Mouse (Mus musculus) liver, embryonic 13.5 days (tissue): Measurements from ENCODE around the gene Prl2c1. TPM values are rescaled to one million over a fixed set of nuclear protein-coding genes. Genes with fewer than 3 reads are reported as not detected.
"Not testable (repeated sequence)": the region's sequence is repeated elsewhere in the genome, so short reads cannot be mapped to it uniquely, and the experiment has no call there.

Experiments
- ATAC-seq: fragments of 200-750 bp; cut with Nextera tagmentation; 2 replicates; pipeline ENCODE4 v1.8.0; 2017; ENCODE audit warnings: low read depth, mild to moderate bottlenecking, moderate number of reproducible peaks, moderate library complexity
- DNase-seq: peaks from one replicate; pipeline ENCODE4 v3.0.0; 2022
- H3K27ac ChIP-seq: fragments of 300-500 bp; sonication (generic); 2 replicates; pipeline ENCODE4 v1.5.1; 2015; ENCODE audit warnings: moderate library complexity, mild to moderate bottlenecking, inconsistent platforms
- H3K27me3 ChIP-seq: fragments of 300-500 bp; sonication (generic); 2 replicates; pipeline ENCODE4 v1.6.1; 2015; ENCODE audit warnings: mild to moderate bottlenecking, inconsistent platforms
- H3K36me3 ChIP-seq: fragments of 300-500 bp; sonication (generic); 2 replicates; pipeline ENCODE4 v1.6.1; 2015; ENCODE audit warnings: mild to moderate bottlenecking, inconsistent platforms
- H3K4me1 ChIP-seq: fragments of 300-500 bp; sonication (generic); replicated peaks from 2 replicates; pipeline ENCODE4 v1.6.1; 2015; ENCODE audit warnings: inconsistent platforms
- H3K4me2 ChIP-seq: fragments of 300-500 bp; sonication (generic); 2 replicates; pipeline ENCODE4 v1.6.1; 2015; ENCODE audit warnings: inconsistent platforms, mild to moderate bottlenecking, moderate library complexity
- H3K4me3 ChIP-seq: fragments of 300-500 bp; sonication (generic); replicated peaks from 2 replicates; pipeline ENCODE4 v1.5.1; 2015; ENCODE audit warnings: mild to moderate bottlenecking, inconsistent platforms
- H3K9ac ChIP-seq: fragments of 300-500 bp; sonication (generic); 2 replicates; pipeline ENCODE4 v1.6.1; 2015; ENCODE audit warnings: mild to moderate bottlenecking, inconsistent platforms
- H3K9me3 ChIP-seq: fragments of 300-500 bp; sonication (generic); replicated peaks from 2 replicates; pipeline ENCODE4 v1.6.1; 2016; ENCODE audit warnings: inconsistent platforms
- WGBS: fragments of 180-500 bp; shearing (Covaris S2); methylation state at CpG from one replicate; pipeline ENCODE4 v1.1.7; 2015; ENCODE audit not compliant: insufficient replicate concordance; 5-methylcytosine and 5-hydroxymethylcytosine counted together
- polyA plus RNA-seq: library from polyadenylated mRNA; unstranded; fragments of >200 nt; fragmentation: Nextera tagmentation; extraction: Ambion mirVana; gene quantifications from 2 replicates; pipeline ENCODE4 v1.2.1, GENCODE M21; 2015

Gene Prl2c1
- not detected in 2 replicates for polyA plus RNA-seq

- H3K4me1 ChIP-seq: no peaks in the 10 kb centered on the region
- ATAC-seq (no peak), DNase-seq (no peak)
- no peaks in the 10 kb centered on the region for H3K27me3 ChIP-seq
- WGBS: 70% methylated on average over 3 of the region's 3 CpGs
- no peak within 1 kb of the TSS for H3K4me3 ChIP-seq
- H3K4me2 ChIP-seq: no peak within 1 kb of the TSS
- no peaks in the 10 kb centered on the region for H3K9me3 ChIP-seq
- no peak within 1 kb of the TSS for H3K9ac ChIP-seq
- H3K27ac ChIP-seq: no peak within 1 kb of the TSS
- no peaks in the 10 kb centered on the region for H3K36me3 ChIP-seq
Observed at GRCm38 (mm10) chr13:27849042-27849441, at the start of gene Prl2c1. Prl2c1 (plus strand) TSS chr13:27849342.

DNA sequence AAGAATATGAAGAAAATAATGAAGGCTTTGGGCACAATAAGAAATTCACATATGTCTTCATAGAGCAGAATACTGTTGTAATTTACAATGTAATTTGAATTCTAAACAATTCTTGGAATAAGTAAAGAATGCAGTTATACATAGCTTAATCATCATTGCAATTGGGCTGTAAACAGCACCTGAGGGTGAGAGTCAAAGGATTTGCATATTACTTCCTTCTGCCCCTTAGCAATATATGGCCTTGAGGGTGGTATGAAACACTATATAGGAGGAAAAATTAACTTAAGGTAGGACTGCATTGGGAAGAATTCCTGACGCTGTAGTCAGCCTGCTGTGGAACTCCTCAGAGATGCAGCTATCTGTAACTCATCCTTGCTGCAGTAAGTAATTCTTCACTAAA is 47.8 kb upstream of the Prl2c1 start, which contains the start of gene Prl2a1:
Prl2a1 (plus strand) TSS at position 301 of the 400 bp plus-strand sequence.
- no peak for DNase-seq
- H3K4me3 ChIP-seq: no peak within 1 kb of the TSS
- H3K27me3 ChIP-seq: no peaks in the 10 kb centered on the region
- H3K9me3 ChIP-seq: no peaks in the 10 kb centered on the region
- no peaks in the 10 kb centered on the region for H3K36me3 ChIP-seq
- no peak within 1 kb of the TSS for H3K27ac ChIP-seq
- no peak within 1 kb of the TSS for H3K9ac ChIP-seq
- 58% methylated on average over 1 of the region's 1 CpGs for WGBS
- no peak for ATAC-seq
- H3K4me1 ChIP-seq: no peaks in the 10 kb centered on the region
- H3K4me2 ChIP-seq: no peak within 1 kb of the TSS

DNA sequence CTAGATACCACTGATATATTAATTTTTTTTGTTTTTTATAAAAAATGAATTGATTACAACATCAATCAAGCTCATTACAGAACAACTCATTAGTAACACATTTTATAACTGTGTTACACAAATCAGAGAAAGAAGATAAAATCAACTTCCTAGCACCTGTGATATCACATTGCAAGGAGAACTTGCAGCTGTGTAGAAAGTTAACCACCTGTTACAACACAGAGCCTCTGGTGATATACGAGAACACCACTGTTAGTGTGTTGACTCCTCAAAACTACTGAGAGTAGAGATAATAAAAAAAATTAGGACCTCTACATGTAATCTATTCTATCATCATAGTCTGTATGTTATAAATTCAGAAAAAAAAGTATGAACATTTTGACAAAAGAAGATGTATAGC is 46.4 kb upstream of the Prl2c1 start:
- no peak for ATAC-seq
- no peak for DNase-seq
- Histone ChIP-seq H3K4me3 (no peak overlapping the region), H3K9ac (no peak overlapping the region), H3K9me3 (no peaks in the 10 kb centered on the region), H3K4me1 (no peaks in the 10 kb centered on the region), H3K27me3 (no peaks in the 10 kb centered on the region), H3K27ac (no peak overlapping the region), H3K36me3 (no peaks in the 10 kb centered on the region), H3K4me2 (no peak overlapping the region)
- WGBS: 44% methylated on average over 1 of the region's 1 CpGs

GRCm38 (mm10) chr13:27904236-27904635 is 55.1 kb downstream of the Prl2c1 start:
- not testable (repeated sequence) for H3K27me3 ChIP-seq, ATAC-seq, H3K9me3 ChIP-seq, H3K4me1 ChIP-seq, DNase-seq, H3K36me3 ChIP-seq, H3K9ac ChIP-seq, H3K4me2 ChIP-seq, H3K27ac ChIP-seq, H3K4me3 ChIP-seq
- WGBS: 31% methylated on average over 2 of the region's 2 CpGs

Other genes with a start within 250 kb of the Prl2c1 start
- not detected in 2 replicates for gene Prl7b1, start 238.8 kb upstream of the Prl2c1 start, polyA plus RNA-seq
- not detected in 2 replicates for gene Prl7a1, start 206.8 kb upstream of the Prl2c1 start, polyA plus RNA-seq
- not detected in 2 replicates for gene Prl7a2, start 181.3 kb upstream of the Prl2c1 start, polyA plus RNA-seq
- gene Prl7d1, start 132.6 kb upstream of the Prl2c1 start, polyA plus RNA-seq: not detected in 2 replicates
- gene Prl7c1, start 68.5 kb upstream of the Prl2c1 start, polyA plus RNA-seq: not detected in 2 replicates
- not detected in 2 replicates for gene Prl2a1, start 47.7 kb upstream of the Prl2c1 start, polyA plus RNA-seq
- not detected in 2 replicates for gene Prl4a1, start 166.9 kb downstream of the Prl2c1 start, polyA plus RNA-seq